Mouse (Mus musculus): Measurements from ENCODE around the gene Lmx1a. TPM values are rescaled to one million over a fixed set of nuclear protein-coding genes. Genes with fewer than 3 reads are reported as not detected.
A peak's percentile ranks its signal among the peaks of the same experiment; 100 is the strongest.

The Lmx1a gene
- polyA plus RNA-seq, 1 experiment from 2014 or later: 0.63 TPM

- 0 out of 2 replicates have a peak, but pooled peaks have one; percentile 59 for ATAC-seq (ENCODE audit: insufficient number of reproducible peaks, insufficient read depth, low FRiP score, low TSS enrichment, low read depth)
- H3K27ac ChIP-seq: no peak overlapping the region
Observed at GRCm38 (mm10) chr1:167789448-167789847, 100.4 kb downstream of the Lmx1a start.

GRCm38 (mm10) chr1:167790688-167791087, 101.7 kb downstream of the Lmx1a start:
- Histone ChIP-seq H3K4me2 (no peak overlapping the region), H3K27me3 (peaks cover 2% of the 10 kb centered on the region; the same call in 1 of the 2 replicates), H3K9me3 (no peaks in the 10 kb centered on the region), H3K4me1 (0 out of 2 replicates have a peak, but pooled peaks cover 2% of the 10 kb centered on the region), H3K9ac (no peak overlapping the region), H3K27ac (no peak overlapping the region), H3K4me3 (no peak overlapping the region), H3K36me3 (no peaks in the 10 kb centered on the region)
- WGBS: 69% methylated on average over 3 of the region's 3 CpGs
- no peak for ATAC-seq (ENCODE audit: insufficient number of reproducible peaks, insufficient read depth, low FRiP score, low TSS enrichment, low read depth)

More at GRCm38 (mm10) chr1:167789448-167789847, 100.4 kb downstream of the Lmx1a start:
- WGBS: 79% methylated on average over 8 of the region's 8 CpGs
- no peaks in the 10 kb centered on the region for H3K36me3 ChIP-seq
- no peak overlapping the region for H3K4me2 ChIP-seq
- H3K9ac ChIP-seq: no peak overlapping the region
- no peaks in the 10 kb centered on the region for H3K9me3 ChIP-seq
- no peak overlapping the region for H3K4me3 ChIP-seq
- H3K27me3 ChIP-seq: peaks cover 5% of the 10 kb centered on the region; the same call in 1 of the 2 replicates
- H3K4me1 ChIP-seq: 0 out of 2 replicates have a peak, but pooled peaks cover 2% of the 10 kb centered on the region

- H3K4me2 ChIP-seq: no peak overlapping the region
- 0 out of 2 replicates have a peak, but pooled peaks cover 2% of the 10 kb centered on the region for H3K4me1 ChIP-seq
- no peaks in the 10 kb centered on the region for H3K36me3 ChIP-seq
- no peak overlapping the region for H3K9ac ChIP-seq
- H3K27ac ChIP-seq: no peak overlapping the region
- no peaks in the 10 kb centered on the region for H3K9me3 ChIP-seq
- H3K27me3 ChIP-seq: no peaks in the 10 kb centered on the region
- H3K4me3 ChIP-seq: no peak overlapping the region
- WGBS: 83% methylated on average over 11 of the region's 11 CpGs
- ATAC-seq (ENCODE audit: insufficient number of reproducible peaks, insufficient read depth, low FRiP score, low TSS enrichment, low read depth): no peak
Observed at GRCm38 (mm10) chr1:167791221-167791620, 102.2 kb downstream of the Lmx1a start.

- Histone ChIP-seq H3K36me3 (no peaks in the 10 kb centered on the region), H3K4me1 (peaks cover 9% of the 10 kb centered on the region), H3K27ac (no peak overlapping the region), H3K4me3 (no peak overlapping the region), H3K9me3 (no peaks in the 10 kb centered on the region), H3K4me2 (no peak overlapping the region), H3K9ac (no peak overlapping the region), H3K27me3 (peaks cover 51% of the 10 kb centered on the region)
- no peak for ATAC-seq (ENCODE audit: insufficient number of reproducible peaks, insufficient read depth, low FRiP score, low TSS enrichment, low read depth)
- 32% methylated on average over 4 of the region's 4 CpGs for WGBS
Observed at GRCm38 (mm10) chr1:167801923-167802322, 112.9 kb downstream of the Lmx1a start.

- Histone ChIP-seq H3K27me3 (peaks cover 53% of the 10 kb centered on the region), H3K4me1 (peaks cover 9% of the 10 kb centered on the region), H3K27ac (no peak overlapping the region), H3K4me3 (peak overlapping the region; percentile 47), H3K36me3 (no peaks in the 10 kb centered on the region), H3K9me3 (no peaks in the 10 kb centered on the region), H3K4me2 (peak overlapping the region; percentile 90), H3K9ac (peak overlapping the region; percentile 59)
- ATAC-seq (ENCODE audit: insufficient number of reproducible peaks, insufficient read depth, low FRiP score, low TSS enrichment, low read depth): peak; percentile 62; the same call in 1 of the 2 replicates
- WGBS: under 1% methylated on average over 59 of the region's 59 CpGs
Observed at GRCm38 (mm10) chr1:167802510-167803271, 113.7 kb downstream of the Lmx1a start.

GRCm38 (mm10) chr1:167803351-167803981, 114.4 kb downstream of the Lmx1a start:
- Histone ChIP-seq H3K9ac (peak overlapping the region; percentile 59; the same call in 1 of the 2 replicates), H3K27me3 (peaks cover 53% of the 10 kb centered on the region), H3K36me3 (no peaks in the 10 kb centered on the region), H3K4me3 (peak overlapping the region; percentile 47), H3K27ac (no peak overlapping the region), H3K9me3 (no peaks in the 10 kb centered on the region), H3K4me2 (peak overlapping the region; percentile 90), H3K4me1 (peaks cover 9% of the 10 kb centered on the region)
- WGBS: 13% methylated on average over 10 of the region's 10 CpGs
- ATAC-seq (ENCODE audit: insufficient number of reproducible peaks, insufficient read depth, low FRiP score, low TSS enrichment, low read depth): no peak

- H3K9me3 ChIP-seq: no peaks in the 10 kb centered on the region
- no peak overlapping the region for H3K27ac ChIP-seq
- 60% methylated on average over 7 of the region's 7 CpGs for WGBS
- peaks cover 9% of the 10 kb centered on the region for H3K4me1 ChIP-seq
- no peaks in the 10 kb centered on the region for H3K36me3 ChIP-seq
- H3K27me3 ChIP-seq: peaks cover 53% of the 10 kb centered on the region
- no peak overlapping the region for H3K4me3 ChIP-seq
- no peak overlapping the region for H3K9ac ChIP-seq
- ATAC-seq (ENCODE audit: insufficient number of reproducible peaks, insufficient read depth, low FRiP score, low TSS enrichment, low read depth): no peak
- H3K4me2 ChIP-seq: no peak overlapping the region
Observed at GRCm38 (mm10) chr1:167804836-167805235, 115.8 kb downstream of the Lmx1a start.

GRCm38 (mm10) chr1:167811141-167811540, 122.1 kb downstream of the Lmx1a start:
- Histone ChIP-seq H3K9me3 (no peaks in the 10 kb centered on the region), H3K4me2 (no peak overlapping the region), H3K4me3 (no peak overlapping the region), H3K27me3 (peaks cover 6% of the 10 kb centered on the region; the same call in 1 of the 2 replicates), H3K36me3 (no peaks in the 10 kb centered on the region), H3K27ac (no peak overlapping the region), H3K9ac (no peak overlapping the region), H3K4me1 (no peaks in the 10 kb centered on the region)
- ATAC-seq (ENCODE audit: insufficient number of reproducible peaks, insufficient read depth, low FRiP score, low TSS enrichment, low read depth): no peak
- 91% methylated on average over 4 of the region's 4 CpGs for WGBS

GRCm38 (mm10) chr1:167815166-167815565, 126.1 kb downstream of the Lmx1a start:
- Histone ChIP-seq H3K9me3 (no peaks in the 10 kb centered on the region), H3K36me3 (no peaks in the 10 kb centered on the region), H3K4me1 (no peaks in the 10 kb centered on the region), H3K27me3 (no peaks in the 10 kb centered on the region), H3K27ac (no peak overlapping the region), H3K4me2 (no peak overlapping the region), H3K9ac (no peak overlapping the region), H3K4me3 (no peak overlapping the region)
- 78% methylated on average over 4 of the region's 4 CpGs for WGBS
- no peak for ATAC-seq (ENCODE audit: insufficient number of reproducible peaks, insufficient read depth, low FRiP score, low TSS enrichment, low read depth)

- no peaks in the 10 kb centered on the region for H3K36me3 ChIP-seq
- no peak overlapping the region for H3K4me3 ChIP-seq
- WGBS: 55% methylated on average over 6 of the region's 6 CpGs
- H3K9ac ChIP-seq: no peak overlapping the region
- no peaks in the 10 kb centered on the region for H3K9me3 ChIP-seq
- no peak overlapping the region for H3K27ac ChIP-seq
- peaks cover 6% of the 10 kb centered on the region for H3K4me1 ChIP-seq
- H3K27me3 ChIP-seq: no peaks in the 10 kb centered on the region
- no peak for ATAC-seq (ENCODE audit: insufficient number of reproducible peaks, insufficient read depth, low FRiP score, low TSS enrichment, low read depth)
- H3K4me2 ChIP-seq: no peak overlapping the region
Observed at GRCm38 (mm10) chr1:167817028-167817427, 128.0 kb downstream of the Lmx1a start.

GRCm38 (mm10) chr1:167817616-167818015, 128.6 kb downstream of the Lmx1a start:
- Histone ChIP-seq H3K4me3 (no peak overlapping the region), H3K9ac (no peak overlapping the region), H3K9me3 (no peaks in the 10 kb centered on the region), H3K4me2 (no peak overlapping the region), H3K36me3 (no peaks in the 10 kb centered on the region), H3K27me3 (no peaks in the 10 kb centered on the region), H3K4me1 (peaks cover 11% of the 10 kb centered on the region), H3K27ac (no peak overlapping the region)
- 4% methylated on average over 1 of the region's 1 CpGs for WGBS
- no peak for ATAC-seq (ENCODE audit: insufficient number of reproducible peaks, insufficient read depth, low FRiP score, low TSS enrichment, low read depth)

GRCm38 (mm10) chr1:167820031-167820430, 131.0 kb downstream of the Lmx1a start:
- Histone ChIP-seq H3K4me1 (peaks cover 15% of the 10 kb centered on the region), H3K9me3 (no peaks in the 10 kb centered on the region), H3K4me3 (no peak overlapping the region), H3K4me2 (no peak overlapping the region), H3K27ac (no peak overlapping the region), H3K27me3 (no peaks in the 10 kb centered on the region), H3K36me3 (no peaks in the 10 kb centered on the region), H3K9ac (no peak overlapping the region)
- WGBS: 90% methylated on average over 6 of the region's 6 CpGs
- ATAC-seq (ENCODE audit: insufficient number of reproducible peaks, insufficient read depth, low FRiP score, low TSS enrichment, low read depth): no peak
